Mouse (Mus musculus) left cerebral cortex, postnatal 10 days (tissue): Measurements from ENCODE around the gene Dnah8. TPM values are rescaled to one million over a fixed set of nuclear protein-coding genes. Genes with fewer than 3 reads are reported as not detected.
A peak's percentile ranks its signal among the peaks of the same experiment; 100 is the strongest.

Experiments used
- DNase-seq, 2 experiments: peaks; one replicate each; pipeline ENCODE4 v3.0.0; 2021 to 2022; ENCODE audit warnings: low spot score in 2 of 2, mixed read lengths in 1 of 2; ENCODE audit errors: extremely low spot score in 1 of 2
- intact Hi-C: fragments of 180-260 bp; cut with DNase I; formaldehyde crosslinking; loops from one replicate; pipeline ENCODE4 v1.15.1; 2025
- total RNA-seq, 2 experiments: library from RNA; stranded (reverse); gene quantifications; 2 replicates each; pipeline ENCODE4 v1.2.3; 2021

The Dnah8 gene
- total RNA-seq, 2 experiments from 2014 or later: 1.4 to 4.6 TPM

GRCm38 (mm10) chr17:30844321-30844791 lies 220.2 kb downstream of the Dnah8 start:
- DNase-seq: peak; percentile 38 to 56
- intact Hi-C loops: no loop called here

- DNase-seq: no peak
- intact Hi-C loops: no loop called here
Measured at GRCm38 (mm10) chr17:30847498-30847897, 223.3 kb downstream of the Dnah8 start.

- intact Hi-C loops: no loop called here
Measured at GRCm38 (mm10) chr17:30848086-30848485, 223.9 kb downstream of the Dnah8 start.

GRCm38 (mm10) chr17:30848804-30849203 lies 224.7 kb downstream of the Dnah8 start:
- intact Hi-C loops: no loop called here
- DNase-seq: no peak

More at GRCm38 (mm10) chr17:30848086-30848485, 223.9 kb downstream of the Dnah8 start:
- DNase-seq: no peak

- DNase-seq: no peak
- intact Hi-C loops: no loop called here
Measured at GRCm38 (mm10) chr17:30849813-30850212, 225.7 kb downstream of the Dnah8 start.

- DNase-seq: no peak
- intact Hi-C loops: no loop called here
Measured at GRCm38 (mm10) chr17:30852345-30852744, 228.2 kb downstream of the Dnah8 start.

- intact Hi-C loops: no loop called here
- no peak for DNase-seq
Measured at GRCm38 (mm10) chr17:30857347-30857746, 233.2 kb downstream of the Dnah8 start.

- intact Hi-C loops: no loop called here
- no peak for DNase-seq
Measured at GRCm38 (mm10) chr17:30858586-30859259, 234.6 kb downstream of the Dnah8 start.

- intact Hi-C loops: no loop called here
- no peak for DNase-seq
Measured at GRCm38 (mm10) chr17:30859989-30860585, 235.9 kb downstream of the Dnah8 start.

GRCm38 (mm10) chr17:30860606-30861005 lies 236.5 kb downstream of the Dnah8 start:
- DNase-seq: no peak
- intact Hi-C loops: no loop called here

GRCm38 (mm10) chr17:30866281-30866680 lies 242.1 kb downstream of the Dnah8 start:
- no peak for DNase-seq
- intact Hi-C loops: no loop called here

GRCm38 (mm10) chr17:30866966-30867365 lies 242.8 kb downstream of the Dnah8 start:
- no peak for DNase-seq
- intact Hi-C loops: no loop called here

- intact Hi-C loops: loop anchor here (5.0 kb wide), 1 partner anchor 494 kb away; no protein-coding TSS in a partner anchor
- no peak for DNase-seq
Measured at GRCm38 (mm10) chr17:30871040-30871439, 246.9 kb downstream of the Dnah8 start.

- intact Hi-C loops: loop anchor here (5.0 kb wide), 1 partner anchor 497 kb away; no protein-coding TSS in a partner anchor
- DNase-seq: no peak
Measured at GRCm38 (mm10) chr17:30874276-30874675, 250.1 kb downstream of the Dnah8 start.

- no peak for DNase-seq
Measured at GRCm38 (mm10) chr17:30877456-30877855, 253.3 kb downstream of the Dnah8 start.

GRCm38 (mm10) chr17:30878626-30879025 lies 254.5 kb downstream of the Dnah8 start:
- intact Hi-C loops: no loop called here
- DNase-seq: no peak

More at GRCm38 (mm10) chr17:30877456-30877855, 253.3 kb downstream of the Dnah8 start:
- intact Hi-C loops: no loop called here

- intact Hi-C loops: no loop called here
Measured at GRCm38 (mm10) chr17:30880391-30880790, 256.2 kb downstream of the Dnah8 start.

GRCm38 (mm10) chr17:30881001-30881400 lies 256.8 kb downstream of the Dnah8 start:
- intact Hi-C loops: no loop called here
- DNase-seq: no peak

More at GRCm38 (mm10) chr17:30880391-30880790, 256.2 kb downstream of the Dnah8 start:
- no peak for DNase-seq

GRCm38 (mm10) chr17:30882206-30882605 lies 258.1 kb downstream of the Dnah8 start:
- no peak for DNase-seq
- intact Hi-C loops: no loop called here

GRCm38 (mm10) chr17:30883534-30883933 lies 259.4 kb downstream of the Dnah8 start:
- no peak for DNase-seq
- intact Hi-C loops: no loop called here
